Mouse (Mus musculus): ENCODE measurements at regions not wholly inside any gene's neighbourhood (a gene's known extent, or its start where the extent isn't known, plus 50 kb on each side); places are given as distances from the start of the nearest gene placed in this dataset.

DNA sequence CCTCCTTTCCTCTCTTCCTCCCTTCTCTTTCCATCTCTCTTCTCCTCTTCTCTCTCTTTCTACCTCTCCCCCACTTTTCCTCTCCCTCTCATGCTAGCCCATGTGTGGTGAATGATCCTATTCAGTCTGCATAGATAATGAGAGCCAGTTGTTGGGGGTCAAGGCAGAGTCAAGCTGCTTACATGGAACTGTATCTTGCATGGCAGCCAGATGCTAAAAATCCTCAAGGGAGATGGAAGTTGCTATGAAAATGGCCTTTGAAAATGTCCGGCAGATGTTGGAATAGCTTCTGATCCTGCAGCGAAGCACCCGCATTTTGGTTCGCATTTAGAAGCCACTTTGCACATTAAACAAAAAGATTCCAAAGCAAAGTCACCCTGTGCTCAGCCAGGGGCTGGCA lies 121.9 kb upstream of the Vstm2b start:
- 22% methylated on average over 4 of the region's 4 CpGs for WGBS
- no peak for TF ChIP-seq CTCF (IDR thresholded peaks at IDR 0.05; ENCODE audit: low read depth)
- Histone ChIP-seq H3K9me3 (ENCODE audit: low read depth, low read length) (no peaks in the 10 kb centered on the region), H3K4me3 (ENCODE audit: low read depth, low read length) (no peak overlapping the region), H3K9ac (no peak overlapping the region), H3K4me2 (no peak overlapping the region), H3K4me1 (ENCODE audit: insufficient read depth) (no peaks in the 10 kb centered on the region), H3K27me3 (ENCODE audit: insufficient read depth, low read length) (no peaks in the 10 kb centered on the region), H3K36me3 (ENCODE audit: insufficient read depth) (no peaks in the 10 kb centered on the region), H3K27ac (ENCODE audit: low read depth) (no peak overlapping the region)
- no peak for ATAC-seq (ENCODE audit: insufficient read depth)
- DNase-seq: no peak

DNA sequence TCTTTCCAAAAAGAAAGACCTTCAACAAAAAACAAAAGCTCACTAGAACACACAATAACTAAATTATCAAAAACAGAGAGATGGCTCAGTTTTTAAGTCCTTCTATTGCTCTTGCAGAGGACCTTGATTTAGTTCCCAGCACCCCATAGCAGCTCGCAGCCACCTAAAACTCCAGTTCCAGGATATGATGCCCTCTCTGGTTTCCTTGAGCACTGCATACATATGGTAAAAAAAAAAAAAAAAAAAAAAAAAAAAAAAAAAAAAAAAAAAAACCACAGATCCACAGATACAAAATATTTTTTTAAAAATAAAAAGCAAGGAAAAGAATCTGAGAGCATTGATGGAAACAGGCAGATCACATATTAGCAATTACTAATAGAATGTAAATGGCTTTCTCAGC lies 113.2 kb upstream of the Vstm2b start:
- Histone ChIP-seq H3K27me3 (ENCODE audit: insufficient read depth, low read length) (no peaks in the 10 kb centered on the region), H3K9ac (no peak overlapping the region), H3K27ac (ENCODE audit: low read depth) (no peak overlapping the region), H3K36me3 (ENCODE audit: insufficient read depth) (no peaks in the 10 kb centered on the region), H3K9me3 (ENCODE audit: low read depth, low read length) (no peaks in the 10 kb centered on the region), H3K4me1 (ENCODE audit: insufficient read depth) (no peaks in the 10 kb centered on the region), H3K4me2 (no peak overlapping the region), H3K4me3 (ENCODE audit: low read depth, low read length) (no peak overlapping the region)
- WGBS: 68% methylated on average over 1 of the region's 1 CpGs
- DNase-seq: no peak
- TF ChIP-seq CTCF (IDR thresholded peaks at IDR 0.05; ENCODE audit: low read depth): no peak
- no peak for ATAC-seq (ENCODE audit: insufficient read depth)

DNA sequence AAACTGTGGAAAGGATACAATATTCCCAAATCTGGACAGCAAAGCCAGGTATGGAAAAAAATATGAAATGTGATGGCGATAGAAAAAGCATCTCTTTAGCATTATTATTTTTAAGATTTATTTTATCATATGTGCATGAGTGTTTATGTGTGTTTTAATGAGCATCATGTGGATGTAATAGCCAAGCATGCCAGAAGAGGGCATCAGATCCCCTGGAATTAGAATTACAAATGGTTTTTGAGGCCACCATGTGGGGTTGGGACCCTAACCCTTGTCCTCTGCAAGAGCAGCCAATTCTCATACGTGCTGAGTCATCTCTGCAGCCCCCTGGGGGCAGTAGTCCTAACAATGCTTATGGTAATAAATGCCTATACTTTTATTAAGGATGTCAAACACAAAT lies 111.4 kb upstream of the Vstm2b start:
- no peak for ATAC-seq (ENCODE audit: insufficient read depth)
- 69% methylated on average over 2 of the region's 2 CpGs for WGBS
- Histone ChIP-seq H3K27ac (ENCODE audit: low read depth) (no peak overlapping the region), H3K9me3 (ENCODE audit: low read depth, low read length) (no peaks in the 10 kb centered on the region), H3K27me3 (ENCODE audit: insufficient read depth, low read length) (no peaks in the 10 kb centered on the region), H3K4me2 (no peak overlapping the region), H3K4me3 (ENCODE audit: low read depth, low read length) (no peak overlapping the region), H3K36me3 (ENCODE audit: insufficient read depth) (no peaks in the 10 kb centered on the region), H3K9ac (no peak overlapping the region), H3K4me1 (ENCODE audit: insufficient read depth) (no peaks in the 10 kb centered on the region)
- no peak for DNase-seq
- no peak for TF ChIP-seq CTCF (IDR thresholded peaks at IDR 0.05; ENCODE audit: low read depth)

DNA sequence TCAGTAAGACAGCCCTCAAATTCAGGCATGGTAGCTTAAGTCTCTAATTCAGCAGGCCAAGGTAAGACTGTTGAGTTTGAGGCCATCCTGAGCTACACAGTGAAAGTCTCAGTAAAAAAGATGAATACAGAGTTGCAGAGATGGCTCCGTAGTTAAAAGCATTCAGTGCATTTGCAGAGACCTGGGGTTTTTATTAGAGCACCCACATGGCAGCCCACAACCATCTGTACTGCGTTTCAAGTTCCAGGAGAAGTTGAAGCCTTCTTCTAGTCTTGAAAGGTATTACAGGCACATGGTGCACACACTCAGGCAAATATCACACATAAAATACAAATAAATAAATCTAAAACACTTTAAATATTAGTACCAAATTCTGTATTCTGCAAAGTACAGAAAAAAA lies 109.6 kb upstream of the Vstm2b start:
- no peak overlapping the region for H3K4me2 ChIP-seq
- H3K36me3 ChIP-seq (ENCODE audit: insufficient read depth): no peaks in the 10 kb centered on the region
- H3K9me3 ChIP-seq (ENCODE audit: low read depth, low read length): no peaks in the 10 kb centered on the region
- no peak for TF ChIP-seq CTCF (IDR thresholded peaks at IDR 0.05; ENCODE audit: low read depth)
- ATAC-seq (ENCODE audit: insufficient read depth) (no peak), DNase-seq (no peak)
- WGBS: 76% methylated on average over 2 of the region's 2 CpGs
- no peak overlapping the region for H3K9ac ChIP-seq
- H3K4me1 ChIP-seq (ENCODE audit: insufficient read depth): no peaks in the 10 kb centered on the region
- no peaks in the 10 kb centered on the region for H3K27me3 ChIP-seq (ENCODE audit: insufficient read depth, low read length)
- no peak overlapping the region for H3K4me3 ChIP-seq (ENCODE audit: low read depth, low read length)
- no peak overlapping the region for H3K27ac ChIP-seq (ENCODE audit: low read depth)

DNA sequence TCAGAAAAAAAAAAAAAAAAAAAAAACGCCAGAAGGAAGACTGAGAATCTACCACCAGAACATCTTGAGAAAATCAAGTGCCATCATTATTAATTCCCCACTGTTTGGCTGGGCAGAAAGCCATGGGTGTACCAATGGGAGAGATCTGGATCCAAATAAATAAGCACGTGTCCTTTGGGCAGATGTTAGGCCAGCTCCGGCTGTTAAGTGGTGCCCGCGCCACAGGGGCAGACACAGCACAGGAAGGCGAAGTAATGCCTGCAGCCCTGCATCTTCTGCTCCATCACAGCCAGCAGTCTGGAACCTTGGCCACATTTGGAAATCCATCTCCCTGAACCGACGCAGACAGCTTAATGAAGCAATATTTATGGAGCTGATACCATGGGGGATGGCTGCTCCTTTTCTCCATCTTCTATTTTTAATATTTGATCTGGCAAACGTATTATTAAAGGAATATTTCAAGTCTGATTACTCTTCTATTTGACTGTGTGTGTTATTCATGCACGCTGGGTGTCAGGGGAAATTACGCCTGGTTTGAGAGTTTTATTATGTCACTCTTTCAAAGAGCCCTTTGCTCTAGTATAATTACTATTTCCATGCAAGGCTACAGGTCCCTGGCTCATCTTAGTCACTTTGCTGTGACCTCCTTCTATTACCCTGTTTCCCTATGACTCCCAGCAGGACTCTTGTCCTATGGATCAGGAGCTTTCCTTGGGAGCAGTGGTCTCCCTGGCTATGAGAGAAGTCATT lies 103.5 kb upstream of the Vstm2b start:
- H3K9me3 ChIP-seq (ENCODE audit: low read depth, low read length): no peaks in the 10 kb centered on the region
- DNase-seq: no peak

DNA sequence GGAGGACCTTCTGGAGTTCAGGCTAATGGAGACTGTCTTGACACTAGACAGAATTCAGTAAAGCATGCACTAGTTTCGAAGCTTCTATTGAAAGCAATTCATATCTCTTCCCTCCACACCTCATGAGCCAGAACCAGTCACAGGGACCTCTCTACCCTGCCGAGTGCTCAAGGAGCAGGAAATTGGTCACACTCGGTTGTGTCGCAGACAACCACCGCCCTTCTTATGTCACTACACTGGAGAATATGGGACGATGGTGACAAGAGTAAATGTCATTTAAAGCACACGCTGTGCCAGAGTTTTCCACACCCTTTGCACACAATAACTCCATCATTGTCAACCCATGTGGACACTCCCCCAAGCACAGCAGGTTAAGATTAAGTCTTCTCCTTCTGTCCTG lies 98.3 kb upstream of the Vstm2b start:
- no peak for DNase-seq
- no peak overlapping the region for H3K4me2 ChIP-seq
- no peaks in the 10 kb centered on the region for H3K4me1 ChIP-seq (ENCODE audit: insufficient read depth)
- H3K9ac ChIP-seq: no peak overlapping the region
- no peak overlapping the region for H3K27ac ChIP-seq (ENCODE audit: low read depth)
- H3K36me3 ChIP-seq (ENCODE audit: insufficient read depth): no peaks in the 10 kb centered on the region
- WGBS: 73% methylated on average over 7 of the region's 7 CpGs
- H3K4me3 ChIP-seq (ENCODE audit: low read depth, low read length): no peak overlapping the region
- H3K27me3 ChIP-seq (ENCODE audit: insufficient read depth, low read length): no peaks in the 10 kb centered on the region
- ATAC-seq (ENCODE audit: insufficient read depth): no peak
- TF ChIP-seq CTCF (IDR thresholded peaks at IDR 0.05; ENCODE audit: low read depth): no peak
- H3K9me3 ChIP-seq (ENCODE audit: low read depth, low read length): no peaks in the 10 kb centered on the region

More for the DNA sequence above, 103.5 kb upstream of the Vstm2b start:
- Histone ChIP-seq H3K4me3 (ENCODE audit: low read depth, low read length) (no peak overlapping the region), H3K4me1 (ENCODE audit: insufficient read depth) (no peaks in the 10 kb centered on the region), H3K4me2 (no peak overlapping the region), H3K27me3 (ENCODE audit: insufficient read depth, low read length) (no peaks in the 10 kb centered on the region), H3K27ac (ENCODE audit: low read depth) (no peak overlapping the region), H3K9ac (no peak overlapping the region), H3K36me3 (ENCODE audit: insufficient read depth) (no peaks in the 10 kb centered on the region)
- 77% methylated on average over 11 of the region's 11 CpGs for WGBS
- no peak for ATAC-seq (ENCODE audit: insufficient read depth)
- no peak for TF ChIP-seq CTCF (IDR thresholded peaks at IDR 0.05; ENCODE audit: low read depth)

DNA sequence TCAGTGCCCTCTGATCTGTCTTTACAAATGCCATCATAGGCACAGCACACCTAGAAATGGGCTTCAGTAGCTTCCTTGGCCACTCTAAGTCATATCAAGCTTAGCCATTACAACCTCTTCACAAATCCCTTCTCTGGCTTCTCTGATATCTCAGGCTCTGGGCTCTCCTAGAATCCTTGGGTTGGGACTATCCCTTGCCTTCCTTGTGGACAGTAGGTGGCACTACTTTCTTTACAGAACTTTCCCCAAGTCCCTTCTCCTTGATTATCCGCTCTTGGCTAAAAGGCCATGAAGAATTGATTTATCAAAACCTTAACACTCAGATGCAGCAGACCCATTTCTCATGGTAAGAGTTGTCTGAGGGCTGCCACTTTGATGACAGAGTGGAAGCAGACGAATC lies 96.8 kb upstream of the Vstm2b start:
- Histone ChIP-seq H3K27ac (ENCODE audit: low read depth) (no peak overlapping the region), H3K9me3 (ENCODE audit: low read depth, low read length) (no peaks in the 10 kb centered on the region), H3K9ac (no peak overlapping the region), H3K36me3 (ENCODE audit: insufficient read depth) (no peaks in the 10 kb centered on the region), H3K27me3 (ENCODE audit: insufficient read depth, low read length) (no peaks in the 10 kb centered on the region), H3K4me2 (no peak overlapping the region), H3K4me1 (ENCODE audit: insufficient read depth) (no peaks in the 10 kb centered on the region), H3K4me3 (ENCODE audit: low read depth, low read length) (no peak overlapping the region)
- TF ChIP-seq CTCF (IDR thresholded peaks at IDR 0.05; ENCODE audit: low read depth): no peak
- 49% methylated on average over 2 of the region's 2 CpGs for WGBS
- ATAC-seq (ENCODE audit: insufficient read depth) (no peak), DNase-seq (no peak)

Measured in lung, embryonic 14.5 days (tissue).